Mouse (Mus musculus) regulatory T cell (primary cell): Measurements from ENCODE around the gene Sh3kbp1.

Source experiments
- in situ Hi-C: fragments of 300-600 bp; cut with MboI, MseI; formaldehyde crosslinking; loops from one replicate; pipeline ENCODE4 v1.15.1; 2025; ENCODE audit warnings: high pct_unique_total_duplicates

Sh3kbp1 gene

DNA sequence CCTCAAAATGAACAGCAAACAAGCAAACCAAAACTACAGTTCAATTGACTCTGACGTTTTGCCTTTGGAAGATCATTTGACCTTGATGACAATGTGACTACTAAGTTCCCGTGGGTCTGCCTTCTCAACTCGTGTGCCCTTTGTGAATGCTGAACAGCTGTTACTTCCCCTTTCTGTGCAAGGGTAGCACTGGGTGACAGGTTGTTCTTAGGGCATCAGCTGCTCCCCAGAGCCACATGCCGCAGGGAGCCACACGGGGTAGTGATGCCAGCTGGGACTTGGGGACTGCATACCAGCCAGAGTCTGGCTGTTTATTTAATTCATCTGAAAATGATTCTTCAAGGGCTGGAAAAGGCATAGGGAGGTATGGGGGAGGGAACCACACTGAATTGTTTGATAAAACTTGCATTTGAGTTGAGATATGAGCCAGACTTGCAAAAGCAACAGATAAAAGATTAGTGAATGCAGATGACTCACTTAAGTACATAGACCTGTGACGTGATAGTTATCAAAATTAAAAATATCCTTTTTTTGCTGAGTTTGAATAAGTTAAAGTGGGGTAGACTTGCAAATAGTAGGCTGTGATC, 108.5 kb downstream of the Sh3kbp1 start:
- in situ Hi-C loops: loop anchor here (25.0 kb wide), 1 partner anchor 473 kb away; no protein-coding TSS in a partner anchor

DNA sequence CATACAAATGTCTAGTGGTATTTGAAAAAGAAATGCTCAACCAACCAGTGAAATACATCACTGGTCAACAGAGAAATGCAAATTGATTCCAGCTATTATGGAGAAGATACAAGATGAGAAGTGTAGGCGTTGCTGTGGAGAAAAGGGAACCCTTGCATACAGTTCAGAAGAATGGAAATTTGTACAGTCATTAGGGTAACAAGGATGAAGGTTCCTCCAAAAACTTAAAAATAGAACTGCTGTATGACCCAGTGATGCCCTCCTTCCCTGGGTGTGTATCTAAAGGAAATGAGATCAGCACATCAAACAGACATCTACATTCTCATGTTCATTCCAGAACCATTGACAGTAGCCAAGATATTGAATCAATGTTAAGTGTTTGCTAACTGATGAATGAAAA, 110.3 kb downstream of the Sh3kbp1 start:
- in situ Hi-C loops: loop anchor here (25.0 kb wide), 1 partner anchor 475 kb away; no protein-coding TSS in a partner anchor

DNA sequence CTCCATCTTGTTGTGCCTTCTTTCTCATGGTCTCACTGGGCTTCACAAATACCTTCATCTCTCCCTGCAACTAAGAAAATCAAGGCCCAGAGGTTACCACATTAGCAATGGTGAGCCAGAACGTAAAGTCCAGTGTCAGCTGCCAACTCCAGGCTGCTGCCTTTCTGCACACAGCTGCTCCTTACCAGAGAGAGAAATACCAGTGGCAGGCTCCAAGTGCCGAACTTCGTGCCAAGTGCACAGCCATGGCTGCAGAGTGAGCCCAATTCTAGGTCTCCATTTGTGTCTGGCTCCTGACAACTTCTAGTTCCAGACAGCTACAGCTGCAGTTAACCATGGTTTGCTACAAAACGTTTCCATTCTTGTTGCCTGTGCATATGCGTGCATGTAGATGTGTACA, 117.0 kb downstream of the Sh3kbp1 start:
- in situ Hi-C loops: loop anchor here (25.0 kb wide), 1 partner anchor 482 kb away; no protein-coding TSS in a partner anchor

DNA sequence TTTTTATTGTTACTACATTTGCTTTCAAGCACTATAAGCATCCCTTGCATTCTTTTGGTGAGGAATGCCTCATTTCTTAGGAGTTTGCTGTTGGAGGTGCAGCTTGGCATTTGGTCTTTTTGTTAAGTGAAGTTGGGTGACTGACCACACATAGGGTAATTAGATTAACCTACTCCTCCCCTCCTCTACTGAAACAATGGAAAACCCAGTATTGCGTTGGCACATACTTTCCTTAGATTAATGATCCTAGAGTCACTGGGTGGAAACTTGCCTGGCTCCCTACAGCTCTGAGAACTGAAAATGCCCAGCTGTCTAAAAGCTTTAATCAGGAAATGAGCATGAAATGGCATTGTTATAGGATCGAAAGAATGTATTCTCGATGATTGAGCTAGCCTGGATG, 117.5 kb downstream of the Sh3kbp1 start:
- in situ Hi-C loops: loop anchor here (25.0 kb wide), 1 partner anchor 482 kb away; no protein-coding TSS in a partner anchor

DNA sequence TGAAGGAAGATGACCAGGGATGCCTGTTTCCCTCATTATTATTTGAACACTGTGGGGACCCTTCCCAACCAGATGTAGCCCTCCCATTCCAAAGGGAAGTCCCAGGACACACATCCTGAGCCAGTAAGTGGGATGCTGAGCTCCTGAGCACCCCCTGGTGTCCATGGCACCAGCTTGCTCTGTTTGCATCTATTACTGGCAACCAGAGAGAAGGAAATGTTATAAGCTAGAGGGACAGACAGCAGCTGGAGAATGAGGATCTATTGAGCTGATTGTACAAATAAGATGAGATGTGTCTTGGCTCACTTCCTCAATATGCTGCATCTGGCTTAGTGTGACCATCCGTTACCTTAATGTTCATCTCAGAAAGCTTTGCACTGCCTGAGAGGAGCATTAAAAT, 124.8 kb downstream of the Sh3kbp1 start:
- in situ Hi-C loops: no loop called here

DNA sequence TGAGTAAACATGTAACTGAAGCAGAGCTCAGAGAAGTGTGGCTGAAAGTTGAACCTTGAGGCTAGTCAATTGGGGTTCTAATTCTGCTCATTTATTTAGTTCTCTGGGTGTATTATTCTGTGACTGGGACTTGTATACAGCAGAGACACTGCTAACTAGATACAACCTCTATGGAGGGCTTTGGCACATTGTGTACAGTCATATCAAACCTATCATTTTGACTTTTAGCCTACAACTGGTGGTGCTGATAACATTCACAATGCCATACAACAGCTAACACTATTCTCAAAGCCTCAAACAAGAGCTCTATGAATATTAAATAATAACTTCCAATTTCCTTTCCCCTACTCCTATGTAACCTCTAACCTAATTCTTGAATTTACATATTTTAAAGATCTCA, 129.2 kb downstream of the Sh3kbp1 start:
- in situ Hi-C loops: no loop called here

DNA sequence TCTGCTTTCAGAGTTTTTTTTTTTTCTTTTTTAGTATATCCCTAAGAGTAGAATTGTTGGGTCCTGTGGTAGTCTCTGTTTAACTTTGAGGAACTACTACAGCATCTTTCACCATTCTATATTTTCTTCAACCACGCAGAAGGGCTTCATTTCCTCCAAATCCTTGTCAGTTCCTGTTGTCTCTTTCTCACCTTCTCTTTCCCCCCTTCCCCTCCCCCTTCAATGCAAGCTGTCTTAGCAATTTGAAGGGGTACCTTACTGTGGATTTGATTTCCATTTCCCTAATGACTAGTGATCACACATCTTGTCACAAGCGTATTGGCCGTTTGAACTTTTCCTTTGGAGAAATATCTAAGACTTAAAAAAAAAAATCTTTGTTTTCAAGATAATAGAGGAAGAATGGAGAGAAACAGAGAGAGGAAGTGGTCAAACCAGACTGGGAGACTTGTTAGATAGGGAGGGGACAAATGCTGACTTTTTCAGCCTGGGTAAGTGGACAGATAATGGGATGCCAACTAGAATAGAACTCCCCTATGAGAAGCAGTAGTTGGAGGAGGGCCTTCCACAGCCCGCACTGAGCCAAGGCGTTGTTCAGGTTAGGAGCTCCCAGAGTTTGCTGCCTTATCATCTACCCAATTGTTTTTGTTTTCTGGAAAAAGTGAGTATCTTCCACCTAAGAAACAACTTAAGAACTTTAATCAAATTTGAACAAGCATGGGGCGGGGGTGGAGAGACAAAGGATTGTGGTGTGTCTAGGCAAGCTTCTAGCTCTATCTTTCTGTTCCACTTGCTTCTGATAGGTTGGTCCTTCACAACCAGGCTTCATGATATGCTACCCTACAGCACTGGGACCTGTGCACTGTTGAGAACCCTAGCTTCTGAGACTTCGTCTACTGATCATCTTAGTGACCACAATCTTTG, 130.1 kb downstream of the Sh3kbp1 start:
- in situ Hi-C loops: no loop called here

DNA sequence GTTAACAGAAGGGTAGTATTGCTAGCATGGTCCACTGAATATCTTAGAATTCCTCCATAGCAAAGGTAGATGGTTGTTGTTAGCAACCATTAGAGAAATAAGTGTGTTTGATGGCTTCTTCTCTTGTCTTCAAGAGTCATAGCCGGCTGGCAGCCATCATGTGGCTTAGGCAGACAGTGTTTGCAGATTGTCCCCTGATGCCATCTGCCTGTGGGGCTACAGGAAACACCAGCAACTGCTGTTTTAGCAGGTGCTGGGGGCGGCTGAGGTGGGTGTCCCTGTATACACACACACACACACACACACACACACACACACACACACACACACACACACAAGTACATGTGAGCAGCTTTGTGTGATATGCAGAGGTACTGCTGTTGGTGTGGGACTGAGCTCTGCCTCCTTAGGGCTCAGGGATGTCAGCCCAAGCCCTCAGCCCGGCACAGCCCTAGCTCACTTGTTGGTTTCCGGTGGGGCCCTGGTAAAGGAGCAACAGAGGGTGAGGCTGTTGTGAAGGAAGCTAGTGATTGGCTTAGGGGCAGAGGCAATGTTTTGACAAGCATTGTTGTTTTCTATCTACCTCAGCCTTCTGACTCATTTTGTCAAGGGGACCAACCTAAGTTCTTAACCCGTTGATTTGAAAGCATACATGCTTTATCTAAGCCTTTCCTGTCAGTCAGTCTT, 130.9 kb downstream of the Sh3kbp1 start:
- in situ Hi-C loops: no loop called here

DNA sequence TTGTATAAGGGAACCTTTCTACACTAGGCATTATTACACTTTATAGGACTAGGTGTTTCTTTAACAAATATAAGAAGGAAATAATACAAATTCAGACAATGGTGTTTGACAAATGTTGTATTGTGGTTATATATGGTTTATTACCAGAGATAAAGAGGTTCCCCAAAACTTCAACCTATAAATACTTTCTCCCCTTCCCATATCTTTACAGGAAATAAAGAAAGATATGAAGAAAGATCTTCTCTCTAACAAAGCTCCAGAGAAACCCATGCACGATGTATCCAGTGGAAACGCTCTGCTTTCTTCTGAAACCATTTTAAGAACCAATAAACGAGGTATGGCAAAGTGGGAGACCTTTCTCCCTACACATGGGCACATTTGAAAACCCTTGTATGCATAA, 136.7 kb downstream of the Sh3kbp1 start:
- in situ Hi-C loops: no loop called here

DNA sequence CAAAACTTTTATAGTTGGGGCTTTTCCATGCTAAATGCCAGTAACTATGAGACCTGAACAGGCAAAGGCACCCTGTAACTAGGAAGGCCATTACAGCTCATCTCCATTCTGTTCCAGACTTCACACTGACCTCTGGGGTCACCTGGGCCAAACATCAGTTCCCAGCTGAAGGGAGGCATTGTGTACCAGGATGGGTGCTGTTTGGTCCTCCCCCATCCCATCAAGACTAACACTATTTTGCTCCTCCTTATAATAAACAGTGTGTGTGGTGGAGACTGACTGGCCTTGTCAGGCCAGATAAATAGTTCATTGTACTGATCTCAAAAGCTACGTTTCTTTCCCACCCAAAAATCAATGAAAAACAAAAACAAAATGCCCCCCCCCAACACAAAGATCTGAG, 138.8 kb downstream of the Sh3kbp1 start:
- in situ Hi-C loops: loop anchor here (5.0 kb wide), 1 partner anchor 84 kb away; no protein-coding TSS in a partner anchor

DNA sequence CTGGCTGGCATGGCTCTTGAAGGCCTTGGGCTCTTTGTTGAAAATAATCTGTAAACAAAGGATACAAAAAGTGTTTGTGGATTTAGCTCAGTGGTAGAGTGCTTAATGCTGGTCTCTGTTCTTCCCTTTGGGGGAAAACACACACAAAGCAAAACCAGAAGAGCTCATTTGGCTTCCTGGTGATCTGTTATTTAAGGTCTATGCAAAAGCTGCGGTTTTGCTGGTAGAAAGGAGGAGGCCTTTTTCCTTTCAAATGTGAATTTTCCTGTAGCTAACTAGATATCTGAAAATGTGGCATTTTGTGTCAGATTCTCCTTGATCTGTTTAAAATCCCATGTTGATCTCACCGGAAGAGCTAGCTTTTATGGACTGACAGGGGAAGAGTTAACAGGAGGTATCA, 141.9 kb downstream of the Sh3kbp1 start:
- in situ Hi-C loops: loop anchor here (5.0 kb wide), 1 partner anchor 87 kb away; no protein-coding TSS in a partner anchor

DNA sequence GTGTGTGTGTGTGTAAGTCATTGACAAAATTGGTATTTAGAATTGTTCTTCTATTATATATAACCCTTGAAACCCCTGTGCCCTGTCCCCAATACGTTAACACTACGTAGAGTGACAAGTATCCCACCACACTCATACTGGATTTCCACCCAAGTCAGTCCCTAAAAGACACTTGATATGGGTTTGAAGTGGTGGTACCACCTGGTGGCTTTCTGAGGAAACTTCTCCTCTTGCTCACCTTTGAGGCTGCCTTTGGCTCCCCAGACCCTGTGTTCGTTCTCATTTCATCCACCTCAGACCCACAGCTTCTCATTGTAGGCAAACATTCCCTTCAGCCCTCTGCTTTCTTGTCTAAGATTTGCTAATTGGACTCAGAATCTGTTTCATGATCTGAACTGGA, 142.7 kb downstream of the Sh3kbp1 start:
- in situ Hi-C loops: loop anchor here (5.0 kb wide), 1 partner anchor 87 kb away; no protein-coding TSS in a partner anchor

DNA sequence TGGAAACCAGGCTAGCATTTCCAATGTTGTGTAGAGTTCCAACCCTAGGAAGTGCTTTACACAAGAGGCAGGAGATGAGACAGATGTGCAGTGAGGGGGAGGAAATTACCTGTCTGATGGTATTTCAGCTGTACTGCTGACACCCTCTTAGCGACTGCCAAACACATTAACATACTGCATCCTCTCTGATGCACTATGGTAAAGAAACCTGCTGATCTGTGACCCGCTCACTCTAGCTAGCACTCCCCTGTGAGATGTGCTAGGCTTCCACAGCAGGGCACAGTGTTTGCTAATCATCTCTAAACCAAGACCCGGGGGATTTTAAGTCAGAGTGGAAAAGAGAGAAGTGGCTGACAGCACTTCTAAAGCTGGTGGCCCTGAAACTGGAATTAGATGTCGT, 145.1 kb downstream of the Sh3kbp1 start:
- in situ Hi-C loops: no loop called here

DNA sequence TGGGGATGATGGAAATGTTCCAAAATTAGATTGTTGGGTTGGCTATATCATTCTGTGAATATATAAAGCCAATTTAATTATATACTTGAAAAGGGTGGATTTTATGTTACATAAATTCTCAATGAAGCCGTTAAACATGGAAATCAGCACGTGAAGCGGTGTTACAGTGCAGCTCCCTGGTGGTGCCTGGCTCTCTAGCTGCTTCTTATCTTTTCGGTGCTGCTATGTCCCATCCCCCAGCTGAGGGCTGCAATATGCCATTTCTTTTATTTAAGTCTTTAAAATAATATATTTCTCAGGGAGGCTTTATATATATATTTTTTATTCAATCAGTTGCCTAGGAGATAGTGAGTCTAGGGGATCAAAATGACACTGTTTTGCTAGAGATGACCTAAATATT, 148.0 kb downstream of the Sh3kbp1 start:
- in situ Hi-C loops: loop anchor here (5.0 kb wide), 1 partner anchor 72 kb away; no protein-coding TSS in a partner anchor

DNA sequence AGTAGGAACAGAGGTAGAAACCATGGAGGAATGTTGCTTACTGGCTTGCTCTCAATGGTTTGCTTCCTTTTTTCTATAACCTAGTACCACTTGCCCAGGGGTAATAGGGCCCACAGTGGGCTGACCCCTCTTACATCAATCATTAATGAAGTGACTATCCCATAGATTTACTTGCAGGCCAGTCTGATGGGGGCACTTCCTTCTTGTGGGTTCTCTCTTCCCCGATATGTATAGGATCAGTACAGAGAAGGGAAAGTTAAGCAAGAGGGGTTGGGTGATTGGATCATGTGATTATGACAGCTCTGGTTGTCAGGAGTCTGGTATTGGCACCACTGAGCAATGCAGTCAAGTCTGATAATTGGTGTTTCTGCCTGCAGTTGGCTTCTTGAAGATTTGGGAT, 151.7 kb downstream of the Sh3kbp1 start:
- in situ Hi-C loops: loop anchor here (5.0 kb wide), 1 partner anchor 69 kb away; no protein-coding TSS in a partner anchor

DNA sequence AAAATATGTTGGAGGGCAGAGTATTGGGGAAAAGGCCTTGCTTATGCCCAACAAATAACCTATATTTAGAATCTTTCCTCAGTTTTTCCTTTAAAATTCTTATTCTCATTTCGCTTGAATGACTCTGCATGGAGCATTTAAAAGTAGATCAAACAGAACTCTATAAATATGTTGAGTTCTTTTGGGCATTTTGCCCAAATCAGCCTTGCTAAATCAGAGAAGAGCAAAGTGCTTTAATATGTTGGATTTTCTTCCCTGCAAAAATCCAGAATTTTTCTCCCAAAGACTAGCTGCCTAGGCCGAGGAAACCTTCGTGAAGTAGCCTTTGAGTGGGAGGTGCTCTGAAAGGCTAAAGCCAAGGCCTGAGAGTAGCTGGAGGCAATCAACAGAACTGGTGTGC, 163.4 kb downstream of the Sh3kbp1 start:
- in situ Hi-C loops: no loop called here

DNA sequence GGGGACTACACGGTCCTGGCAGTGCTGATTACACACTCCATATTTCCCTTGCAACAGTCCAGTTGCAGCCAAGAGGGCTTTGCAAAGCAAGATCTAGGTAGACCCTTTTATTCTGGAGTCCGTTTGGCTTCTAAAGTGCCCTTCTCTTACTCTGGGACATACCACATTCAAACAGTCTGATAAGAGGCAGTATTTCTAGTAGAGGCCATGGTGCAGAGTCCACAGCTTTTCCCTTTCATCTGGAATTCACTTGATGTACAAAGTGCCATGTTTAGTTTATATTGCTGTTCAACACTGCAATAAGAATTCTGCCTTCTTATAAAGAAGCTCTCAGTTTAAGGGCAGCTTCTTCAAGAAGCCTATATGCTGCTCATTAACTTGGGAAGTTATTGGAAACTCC, 168.5 kb downstream of the Sh3kbp1 start:
- in situ Hi-C loops: no loop called here

DNA sequence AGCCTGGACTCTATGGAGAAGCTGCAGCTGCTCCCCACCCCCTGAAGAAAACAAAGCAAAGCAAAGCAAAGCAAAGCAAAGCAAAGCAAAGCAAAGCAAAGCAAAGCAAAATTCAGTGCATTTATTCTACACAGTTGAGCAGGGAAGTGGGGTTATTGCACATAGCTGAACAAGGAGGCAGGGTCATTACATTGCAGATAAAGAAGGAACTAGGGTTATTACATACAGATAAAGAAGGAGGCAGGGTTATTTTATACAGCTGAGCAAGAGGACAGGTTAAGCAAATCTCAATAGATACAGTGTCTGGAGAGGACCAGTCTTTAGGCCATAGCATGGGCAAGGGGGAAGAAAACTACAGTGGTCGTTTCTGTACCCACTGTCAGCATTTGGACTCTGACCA, 177.3 kb downstream of the Sh3kbp1 start:
- in situ Hi-C loops: no loop called here

DNA sequence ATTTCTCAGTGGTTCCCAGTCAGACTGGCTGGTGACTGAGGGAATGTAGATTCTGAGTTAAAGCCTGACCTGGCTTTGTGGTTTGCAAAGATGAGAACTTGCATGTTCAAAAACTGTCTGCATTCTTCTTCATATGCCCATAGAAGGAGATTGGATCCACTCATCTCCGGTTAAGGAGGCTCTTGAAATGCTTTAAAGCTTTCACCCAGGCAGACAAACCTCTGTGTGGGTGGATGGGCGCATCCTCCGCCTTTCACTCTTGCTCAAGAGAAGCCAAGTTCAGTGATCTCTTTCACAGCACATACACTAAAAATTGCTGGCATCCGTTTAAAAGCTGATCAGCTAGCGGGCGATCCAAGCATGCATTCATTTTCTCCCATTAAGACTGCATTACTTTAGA, 182.4 kb downstream of the Sh3kbp1 start:
- in situ Hi-C loops: no loop called here

DNA sequence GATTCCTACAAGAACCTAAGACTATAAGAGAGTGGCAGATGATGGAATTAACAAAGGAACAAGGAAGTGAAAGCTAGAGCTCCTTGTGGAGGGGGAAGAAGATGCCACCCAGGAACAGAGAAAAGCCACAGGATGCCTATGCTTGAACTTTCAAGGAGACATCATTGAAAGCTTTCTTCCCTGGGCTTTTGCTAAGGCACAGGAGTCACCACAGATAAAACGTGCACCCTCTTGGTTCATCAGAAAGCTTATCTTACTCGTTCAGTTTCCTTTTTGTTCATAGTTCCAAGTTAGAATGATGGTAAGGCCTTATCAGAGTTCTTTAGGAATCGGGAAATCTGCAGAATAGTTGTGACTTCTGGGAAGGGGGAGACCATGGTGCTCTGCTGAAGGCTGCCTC, 183.4 kb downstream of the Sh3kbp1 start:
- in situ Hi-C loops: no loop called here

DNA sequence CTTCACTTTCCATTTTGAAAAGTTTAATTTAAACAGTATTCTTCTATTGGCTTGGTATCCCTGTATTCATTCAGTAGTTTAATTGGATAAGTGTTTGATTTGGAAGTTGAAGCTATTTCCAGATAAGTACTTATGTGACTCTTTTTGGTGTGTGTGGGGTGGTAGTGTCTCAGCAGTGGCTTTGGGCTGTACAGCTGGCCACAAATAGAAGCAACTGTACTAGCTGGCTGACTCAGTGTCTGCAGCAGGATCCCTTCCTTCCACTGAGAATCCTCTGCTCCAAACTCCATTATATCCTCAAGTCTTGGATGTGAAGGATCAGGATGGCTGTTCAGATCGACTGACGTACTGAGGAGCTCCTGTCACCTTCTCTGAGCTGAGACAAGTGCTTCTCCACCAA, 190.4 kb downstream of the Sh3kbp1 start:
- in situ Hi-C loops: no loop called here

DNA sequence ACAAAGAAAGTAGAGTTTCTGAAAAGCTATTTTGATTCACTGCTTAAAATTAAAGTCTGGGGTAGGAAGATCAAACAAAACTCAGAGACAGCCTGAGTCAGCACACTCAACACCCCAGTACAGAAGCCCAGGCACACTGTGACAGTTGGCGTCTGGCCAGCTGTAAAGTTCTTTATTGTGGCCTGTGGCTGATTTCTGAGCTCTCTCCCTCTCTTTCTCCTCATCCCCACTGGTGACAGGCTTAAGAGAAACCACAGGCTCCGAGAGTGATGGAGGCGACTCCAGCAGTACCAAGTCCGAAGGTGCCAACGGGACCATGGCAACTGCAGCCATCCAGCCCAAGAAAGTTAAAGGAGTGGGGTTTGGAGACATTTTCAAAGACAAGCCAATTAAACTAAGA, 201.1 kb downstream of the Sh3kbp1 start:
- in situ Hi-C loops: no loop called here
